Mouse (Mus musculus): ENCODE results near the gene Gm9639.
"Not testable (repeated sequence)": the region's sequence is repeated elsewhere in the genome, so short reads cannot be mapped to it uniquely, and the experiment has no call there.

The Gm9639 gene

GRCm38 (mm10) chr10:77753448-77753847, 41.4 kb downstream of the Gm9639 start:
- DNase-seq (ENCODE audit: low read depth, low spot score) = no peak

GRCm38 (mm10) chr10:77752312-77752711, 42.6 kb downstream of the Gm9639 start:
- not testable (repeated sequence) for DNase-seq (ENCODE audit: low read depth, low spot score)

- DNase-seq (ENCODE audit: low read depth, low spot score) = not testable (repeated sequence)
Measured at GRCm38 (mm10) chr10:77751254-77751653, 43.6 kb downstream of the Gm9639 start, which contains the start of gene Gm9736. TSS of gene Gm9736 (minus strand) at chr10:77751354.

GRCm38 (mm10) chr10:77750686-77751085, 44.2 kb downstream of the Gm9639 start:
- not testable (repeated sequence) for DNase-seq (ENCODE audit: low read depth, low spot score)

Measured in retina, adult 2 months (tissue).